Mouse (Mus musculus) G1E (cell line): ENCODE data around the gene Fank1. TPM values are rescaled to one million over a fixed set of nuclear protein-coding genes. Genes with fewer than 3 reads are reported as not detected.

ENCODE experiments used
- ATAC-seq: 2 replicates; pipeline ENCODE4 v1.8.0; 2016; ENCODE audit warnings: mild to moderate bottlenecking; ENCODE audit not compliant: insufficient number of reproducible peaks, poor library complexity, low FRiP score, severe bottlenecking; ENCODE audit errors: extremely low read depth
- DNase-seq: peaks from one replicate; pipeline ENCODE4 v3.0.0; 2012; ENCODE audit warnings: low spot score
- H3K27me3 ChIP-seq: 2 replicates; pipeline ENCODE4 v1.6.1; 2012; ENCODE audit warnings: mild to moderate bottlenecking, low read length, inconsistent platforms; ENCODE audit not compliant: insufficient read depth
- H3K36me3 ChIP-seq: replicated peaks from 2 replicates; pipeline ENCODE3; 2012; ENCODE audit warnings: mild to moderate bottlenecking, inconsistent platforms
- H3K4me1 ChIP-seq: 2 replicates; pipeline ENCODE4 v1.6.1; 2012; ENCODE audit warnings: low read depth, low read length, inconsistent platforms, mixed read lengths; ENCODE audit not compliant: insufficient read depth
- H3K4me3 ChIP-seq: 2 replicates; pipeline ENCODE4 v1.5.1; 2012; ENCODE audit warnings: low read depth, mild to moderate bottlenecking, inconsistent platforms, low read length, moderate library complexity, mixed read lengths
- H3K9me3 ChIP-seq: replicated peaks from 2 replicates; pipeline ENCODE4 v1.6.1; 2012; ENCODE audit warnings: inconsistent platforms
- CTCF ChIP-seq: IDR thresholded peaks from 2 replicates; pipeline ENCODE4 v1.5.1; 2012; ENCODE audit warnings: low read depth, low read length, inconsistent platforms, mixed read lengths
- GATA1 ChIP-seq: IDR thresholded peaks from 2 replicates; pipeline ENCODE4 v1.6.1; 2012; ENCODE audit warnings: borderline replicate concordance, low read length, inconsistent platforms, mixed read lengths
- GATA2 ChIP-seq: IDR thresholded peaks from 2 replicates; pipeline ENCODE4 v1.6.1; 2012; ENCODE audit warnings: low read depth, low read length, inconsistent platforms, borderline replicate concordance
- POLR2AphosphoS5 ChIP-seq: IDR thresholded peaks from 2 replicates; pipeline ENCODE4 v1.6.1; 2012; ENCODE audit warnings: low read depth, low read length, inconsistent platforms; ENCODE audit not compliant: insufficient replicate concordance
- TAL1 ChIP-seq: conservative IDR thresholded peaks from 2 replicates; pipeline ENCODE4 v1.6.1; 2012; ENCODE audit warnings: low read depth, low read length, inconsistent platforms, mixed read lengths
- polyA plus RNA-seq: library from polyadenylated mRNA; stranded (reverse); fragments of >175 nt; gene quantifications from 2 replicates; pipeline ENCODE4 v1.2.3, GENCODE M21; 2012
- total RNA-seq, 2 experiments: library from RNA; stranded (forward) in 1 of 2; stranded (reverse) in 1 of 2; fragments of 200-1000 nt in 1 of 2; fragments of >200 nt in 1 of 2; fragmentation: Nextera tagmentation in 1 of 2; gene quantifications; 2 replicates each; pipeline ENCODE4 v1.2.3; 2014 to 2017

Fank1 gene
- total and polyA plus RNA-seq, 3 experiments: not detected

- DNase-seq (no peak), ATAC-seq (no peak)
- no peaks in the 10 kb centered on the region for H3K27me3 ChIP-seq
- TF ChIP-seq GATA1 (no peak), TAL1 (no peak), GATA2 (no peak), POLR2AphosphoS5 (no peak), CTCF (no peak)
- no peaks in the 10 kb centered on the region for H3K36me3 ChIP-seq
- no peaks in the 10 kb centered on the region for H3K4me1 ChIP-seq
- H3K4me3 ChIP-seq: no peak overlapping the region
- H3K9me3 ChIP-seq: peaks cover 54% of the 10 kb centered on the region
Measured at GRCm38 (mm10) chr7:133928981-133929380, 152.3 kb downstream of the Fank1 start.

Other genes starting within 250 kb of the Fank1 start
- not detected in 2 replicates for gene Tex36, start 174.7 kb upstream of the Fank1 start, total RNA-seq (2014; fragmentation: Nextera tagmentation)
- not detected in 2 replicates for gene Tex36, start 174.7 kb upstream of the Fank1 start, total RNA-seq (2017)
- not detected in 2 replicates for gene Tex36, start 174.7 kb upstream of the Fank1 start, polyA plus RNA-seq
- gene Edrf1, start 139.3 kb upstream of the Fank1 start, total RNA-seq (2014; fragmentation: Nextera tagmentation): 21.5 and 61.4 TPM in 2 replicates
- 31.1 and 36.3 TPM in 2 replicates for gene Edrf1, start 139.3 kb upstream of the Fank1 start, total RNA-seq (2017)
- 5.5 and 6.2 TPM in 2 replicates for gene Edrf1, start 139.3 kb upstream of the Fank1 start, polyA plus RNA-seq
- gene Mmp21, start 96.8 kb upstream of the Fank1 start, total RNA-seq (2014; fragmentation: Nextera tagmentation): not detected in 2 replicates
- gene Mmp21, start 96.8 kb upstream of the Fank1 start, total RNA-seq (2017): not detected in 2 replicates
- not detected in 2 replicates for gene Mmp21, start 96.8 kb upstream of the Fank1 start, polyA plus RNA-seq
- 60.0 and 61.6 TPM in 2 replicates for gene Bccip, start 67.5 kb upstream of the Fank1 start, total RNA-seq (2014; fragmentation: Nextera tagmentation)
- 92.2 and 103 TPM in 2 replicates for gene Bccip, start 67.5 kb upstream of the Fank1 start, total RNA-seq (2017)
- gene Bccip, start 67.5 kb upstream of the Fank1 start, polyA plus RNA-seq: 117 and 130 TPM in 2 replicates
- gene Uros, start 66.8 kb upstream of the Fank1 start, total RNA-seq (2014; fragmentation: Nextera tagmentation): 18.3 and 33.8 TPM in 2 replicates
- 25.7 and 26.7 TPM in 2 replicates for gene Uros, start 66.8 kb upstream of the Fank1 start, total RNA-seq (2017)
- gene Uros, start 66.8 kb upstream of the Fank1 start, polyA plus RNA-seq: 1.8 and 2.9 TPM in 2 replicates
- 15.4 and 16.4 TPM in 2 replicates for gene Dhx32, start 5.9 kb downstream of the Fank1 start, total RNA-seq (2014; fragmentation: Nextera tagmentation)
- 20.7 and 22.8 TPM in 2 replicates for gene Dhx32, start 5.9 kb downstream of the Fank1 start, total RNA-seq (2017)
- 5.5 and 12.8 TPM in 2 replicates for gene Dhx32, start 5.9 kb downstream of the Fank1 start, polyA plus RNA-seq